In the genomic region with DNA sequence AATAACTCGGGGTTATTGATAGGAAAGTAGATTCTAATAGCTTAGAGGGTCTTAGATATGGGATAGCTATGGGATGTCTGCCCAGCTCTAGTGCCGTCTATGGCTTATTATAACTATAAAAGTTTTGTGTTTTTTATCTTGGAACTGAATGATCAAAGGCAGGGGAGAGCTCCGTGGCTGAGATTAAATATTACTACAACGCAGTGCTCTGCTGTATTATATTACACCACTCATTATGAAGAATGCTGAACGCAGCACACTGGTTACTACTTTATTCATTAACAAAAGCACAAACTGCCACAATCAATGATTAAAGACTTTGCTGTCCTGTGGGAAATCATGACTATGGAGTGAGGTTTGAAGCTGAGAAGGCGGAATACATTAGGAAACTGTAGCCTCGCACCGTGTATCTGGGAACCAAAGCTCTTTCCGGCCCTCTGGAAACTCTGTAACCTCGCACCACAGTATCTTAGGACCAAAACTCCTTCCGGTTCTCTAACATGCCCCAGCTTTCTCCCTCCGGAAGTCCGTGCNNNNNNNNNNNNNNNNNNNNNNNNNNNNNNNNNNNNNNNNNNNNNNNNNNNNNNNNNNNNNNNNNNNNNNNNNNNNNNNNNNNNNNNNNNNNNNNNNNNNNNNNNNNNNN, we compare ENCODE assay signal across 8 mouse cellular contexts. TPM values are rescaled to one million over a fixed set of nuclear protein-coding genes. Genes with fewer than 3 reads are reported as not detected.
DNase-seq lines count a peak whose midpoint lies in the region; ATAC-seq and TF ChIP-seq lines count a peak whose summit lies in the region.

No protein-coding gene starts in this region.

- no peak overlapping the region for H3K4me3 ChIP-seq in embryonic facial prominence, embryonic 11.5 days (ENCODE audit: low read depth, low read length)
- H3K4me3 ChIP-seq in embryonic facial prominence, embryonic 10.5 days = no peak overlapping the region
- H3K4me3 ChIP-seq in lung, embryonic 14.5 days (ENCODE audit: low read depth, low read length) = no peak overlapping the region
- H3K4me3 ChIP-seq in neural tube, embryonic 15.5 days (replicated peaks) = no peak overlapping the region

- no peak overlapping the region for H3K9ac ChIP-seq in embryonic facial prominence, embryonic 11.5 days (replicated peaks; ENCODE audit: low read length)
- no peak overlapping the region for H3K9ac ChIP-seq in lung, embryonic 14.5 days
- no peak overlapping the region for H3K9ac ChIP-seq in neural tube, embryonic 15.5 days (replicated peaks)

- no peaks in the 10 kb centered on the region for H3K27me3 ChIP-seq in embryonic facial prominence, embryonic 11.5 days (ENCODE audit: control insufficient read depth, insufficient read depth, low read length)
- no peaks in the 10 kb centered on the region for H3K27me3 ChIP-seq in embryonic facial prominence, embryonic 10.5 days (replicated peaks; ENCODE audit: low read depth, poor library complexity, severe bottlenecking)
- no peaks in the 10 kb centered on the region for H3K27me3 ChIP-seq in lung, embryonic 14.5 days (ENCODE audit: insufficient read depth, low read length)
- no peaks in the 10 kb centered on the region for H3K27me3 ChIP-seq in neural tube, embryonic 15.5 days (replicated peaks)

- H3K4me2 ChIP-seq in embryonic facial prominence, embryonic 11.5 days (ENCODE audit: low read depth, low read length) = no peak overlapping the region
- H3K4me2 ChIP-seq in lung, embryonic 14.5 days = no peak overlapping the region
- H3K4me2 ChIP-seq in neural tube, embryonic 15.5 days = 0 out of 2 replicates have a peak overlapping the region, but pooled peaks have one; percentile 3

- 0 out of 2 replicates have a peak overlapping the region, but pooled peaks have one; percentile 16 for H3K27ac ChIP-seq in embryonic facial prominence, embryonic 11.5 days (replicated peaks; ENCODE audit: low read depth, low read length)
- no peak overlapping the region for H3K27ac ChIP-seq in embryonic facial prominence, embryonic 10.5 days (replicated peaks)
- H3K27ac ChIP-seq in lung, embryonic 14.5 days (ENCODE audit: low read depth) = no peak overlapping the region
- H3K27ac ChIP-seq in neural tube, embryonic 15.5 days (replicated peaks) = 0 out of 2 replicates have a peak overlapping the region, but pooled peaks have one; percentile 37

- 59% methylated on average over 13 of the region's 13 CpGs for WGBS in embryonic facial prominence, embryonic 11.5 days
- WGBS in embryonic facial prominence, embryonic 10.5 days = 69% methylated on average over 13 of the region's 13 CpGs
- 42% methylated on average over 13 of the region's 13 CpGs for WGBS in lung, embryonic 14.5 days
- WGBS in neural tube, embryonic 15.5 days = 64% methylated on average over 13 of the region's 13 CpGs

- no peaks in the 10 kb centered on the region for H3K4me1 ChIP-seq in embryonic facial prominence, embryonic 11.5 days (ENCODE audit: control insufficient read depth, insufficient read depth, low read length)
- H3K4me1 ChIP-seq in embryonic facial prominence, embryonic 10.5 days = peaks cover 3% of the 10 kb centered on the region; the same call in 1 of the 2 replicates
- no peaks in the 10 kb centered on the region for H3K4me1 ChIP-seq in lung, embryonic 14.5 days (ENCODE audit: insufficient read depth)
- peaks cover 3% of the 10 kb centered on the region; the same call in 1 of the 2 replicates for H3K4me1 ChIP-seq in neural tube, embryonic 15.5 days

- TF ChIP-seq CTCF in lung, embryonic 14.5 days (IDR thresholded peaks at IDR 0.05; ENCODE audit: low read depth) = no peak

- no peaks in the 10 kb centered on the region for H3K36me3 ChIP-seq in embryonic facial prominence, embryonic 11.5 days (replicated peaks; ENCODE audit: control insufficient read depth, insufficient read depth, low read depth, low read length)
- H3K36me3 ChIP-seq in embryonic facial prominence, embryonic 10.5 days (replicated peaks) = no peaks in the 10 kb centered on the region
- no peaks in the 10 kb centered on the region for H3K36me3 ChIP-seq in lung, embryonic 14.5 days (ENCODE audit: insufficient read depth)
- H3K36me3 ChIP-seq in neural tube, embryonic 15.5 days = no peaks in the 10 kb centered on the region

- no peaks in the 10 kb centered on the region for H3K9me3 ChIP-seq in embryonic facial prominence, embryonic 11.5 days (replicated peaks; ENCODE audit: control insufficient read depth, low read length)
- H3K9me3 ChIP-seq in embryonic facial prominence, embryonic 10.5 days = no peaks in the 10 kb centered on the region
- no peaks in the 10 kb centered on the region for H3K9me3 ChIP-seq in lung, embryonic 14.5 days (ENCODE audit: low read depth, low read length)
- H3K9me3 ChIP-seq in neural tube, embryonic 15.5 days (replicated peaks) = no peaks in the 10 kb centered on the region

- no peak for ATAC-seq in embryonic facial prominence, embryonic 11.5 days (replicated peaks; ENCODE audit: insufficient number of reproducible peaks, low FRiP score, low TSS enrichment, low read depth)
- ATAC-seq in lung, embryonic 14.5 days (ENCODE audit: insufficient read depth) = peak; percentile 75; the same call in 1 of the 2 replicates
- peak; percentile 53; the same call in 1 of the 2 replicates for ATAC-seq in neural tube, embryonic 15.5 days (ENCODE audit: low FRiP score)
- ATAC-seq in monocyte, adult 5-6 weeks (replicated peaks; ENCODE audit: insufficient number of reproducible peaks, low FRiP score, low TSS enrichment, poor library complexity, severe bottlenecking) = no peak

- DNase-seq in embryonic facial prominence, embryonic 11.5 days (ENCODE audit: low spot score) = peak; percentile 6
- DNase-seq in embryonic facial prominence, embryonic 10.5 days (ENCODE audit: low spot score) = no peak
- peak; percentile 31 for DNase-seq in lung, embryonic 14.5 days
- DNase-seq in lung, postnatal 25 days (ENCODE audit: low spot score) = no peak
- peak; percentile 48 to 57 for DNase-seq in kidney, postnatal 36 days
- DNase-seq in B cell, adult 2 months = no peak

RNA-seq across cellular contexts. Expression of gene Fnbp1l, which starts 27.8 kb away (rescaled TPM):
- polyA plus RNA-seq in embryonic facial prominence, embryonic 11.5 days (2014; fragmentation: Nextera tagmentation; extraction: Ambion mirVana) = 74.2 and 77.4 TPM in 2 replicates
- polyA plus RNA-seq in embryonic facial prominence, embryonic 10.5 days (2016; fragmentation: Nextera tagmentation; extraction: Ambion mirVana) = 57.7 and 66.4 TPM in 2 replicates
- 51.9 and 56.3 TPM in 2 replicates for polyA plus RNA-seq in lung, embryonic 14.5 days (2014; fragmentation: Nextera tagmentation; extraction: Ambion mirVana)
- polyA plus RNA-seq in neural tube, embryonic 15.5 days (2015; fragmentation: Nextera tagmentation; extraction: Ambion mirVana) = 135 and 147 TPM in 2 replicates
- 1.2 to 3.0 TPM (median 2.1 TPM) in 3 replicates for total RNA-seq in monocyte, adult 5-6 weeks (2017)

Comparison
In these comparisons a context has a peak if more than half of its experiments do, and no peak if none do; other contexts are left out.
1. DNase-seq: peak in embryonic facial prominence, embryonic 11.5 days (single experiment), lung, embryonic 14.5 days (single experiment) and kidney, postnatal 36 days (2 of 2); none in embryonic facial prominence, embryonic 10.5 days (single experiment), lung, postnatal 25 days (single experiment) and B cell, adult 2 months (0 of 2).
2. H3K27ac ChIP-seq: peak in embryonic facial prominence, embryonic 11.5 days (single experiment) and neural tube, embryonic 15.5 days (single experiment); none in embryonic facial prominence, embryonic 10.5 days (single experiment) and lung, embryonic 14.5 days (single experiment).
3. ATAC-seq: peak in lung, embryonic 14.5 days (single experiment) and neural tube, embryonic 15.5 days (single experiment); none in embryonic facial prominence, embryonic 11.5 days (single experiment) and monocyte, adult 5-6 weeks (single experiment).